Mouse (Mus musculus) hindbrain, embryonic 14.5 days (tissue): ENCODE results near the gene Psmc5. TPM values are rescaled to one million over a fixed set of nuclear protein-coding genes. Genes with fewer than 3 reads are reported as not detected.

Experiments
- ATAC-seq: fragments of 200-750 bp; cut with Nextera tagmentation; 2 replicates; pipeline ENCODE4 v1.8.0; 2017; ENCODE audit warnings: moderate number of reproducible peaks, mild to moderate bottlenecking, moderate TSS enrichment, moderate library complexity; ENCODE audit not compliant: low FRiP score
- DNase-seq: peaks from one replicate; pipeline ENCODE4 v3.0.0-alpha.2; 2015; ENCODE audit warnings: low spot score
- H3K27ac ChIP-seq: fragments of 300-500 bp; sonication (generic); 2 replicates; pipeline ENCODE4 v1.5.1; 2014; ENCODE audit warnings: mild to moderate bottlenecking, moderate library complexity
- H3K27me3 ChIP-seq: fragments of 300-500 bp; sonication (generic); 2 replicates; pipeline ENCODE4 v1.6.1; 2014; ENCODE audit warnings: mild to moderate bottlenecking, low read length, mixed read lengths; ENCODE audit not compliant: control insufficient read depth, insufficient read depth
- H3K36me3 ChIP-seq: fragments of 300-500 bp; sonication (generic); replicated peaks from 2 replicates; pipeline ENCODE4 v1.6.1; 2014; ENCODE audit not compliant: control insufficient read depth, insufficient read depth
- H3K4me1 ChIP-seq: fragments of 300-500 bp; sonication (generic); replicated peaks from 2 replicates; pipeline ENCODE4 v1.6.1; 2014; ENCODE audit warnings: antibody characterized with exemption, low read length, mixed read lengths; ENCODE audit not compliant: control insufficient read depth, insufficient read depth
- H3K4me2 ChIP-seq: fragments of 300-500 bp; sonication (generic); replicated peaks from 2 replicates; pipeline ENCODE4 v1.6.1; 2014; ENCODE audit warnings: mild to moderate bottlenecking, moderate library complexity
- H3K4me3 ChIP-seq: fragments of 300-500 bp; sonication (generic); replicated peaks from 2 replicates; pipeline ENCODE4 v1.5.1; 2014; ENCODE audit warnings: mild to moderate bottlenecking, low read length
- H3K9ac ChIP-seq: fragments of 300-500 bp; sonication (generic); 2 replicates; pipeline ENCODE4 v1.6.1; 2014
- H3K9me3 ChIP-seq: fragments of 300-500 bp; sonication (generic); 2 replicates; pipeline ENCODE4 v1.6.1; 2016; ENCODE audit warnings: low read length; ENCODE audit not compliant: control insufficient read depth
- WGBS: fragments of 180-500 bp; shearing (Covaris S2); extraction: QIAGEN DNeasy Blood & Tissue Kit; methylation state at CpG from one replicate; pipeline ENCODE4 v1.1.7; 2014; 5-methylcytosine and 5-hydroxymethylcytosine counted together
- polyA plus RNA-seq: library from polyadenylated mRNA; unstranded; fragments of >200 nt; fragmentation: Nextera tagmentation; extraction: Ambion mirVana; gene quantifications from 2 replicates; pipeline ENCODE4 v1.2.1, GENCODE M21; 2014

Gene Psmc5
- polyA plus RNA-seq, 1 experiment from 2014 or later = 287 TPM

DNA sequence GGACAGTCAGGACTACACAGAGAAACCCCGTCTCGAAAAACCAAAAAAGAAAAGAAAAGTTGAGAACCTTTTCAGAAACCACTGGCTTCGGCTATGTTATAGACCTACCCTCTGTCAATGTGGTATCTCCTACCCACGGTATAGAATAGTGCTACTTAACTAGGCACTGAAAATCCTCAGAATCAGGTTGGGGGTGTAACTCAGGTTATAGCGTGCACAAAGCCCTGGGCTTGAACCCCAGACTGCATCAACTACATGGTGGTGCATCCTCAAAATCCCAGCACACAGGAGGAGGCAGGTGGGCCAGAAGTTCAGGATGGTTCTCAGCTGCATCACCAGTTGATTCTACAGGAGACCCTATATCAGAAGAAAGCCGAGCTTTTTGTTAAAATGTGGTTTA lies 17.9 kb downstream of the Psmc5 start:
- Histone ChIP-seq H3K27ac (no peak overlapping the region), H3K9ac (no peak overlapping the region), H3K36me3 (no peaks in the 10 kb centered on the region), H3K4me3 (no peak overlapping the region), H3K4me1 (peaks cover 15% of the 10 kb centered on the region), H3K4me2 (peak overlapping the region; percentile 80), H3K27me3 (no peaks in the 10 kb centered on the region), H3K9me3 (no peaks in the 10 kb centered on the region)
- ATAC-seq (no peak), DNase-seq (no peak)
- WGBS = 96% methylated on average over 6 of the region's 6 CpGs

DNA sequence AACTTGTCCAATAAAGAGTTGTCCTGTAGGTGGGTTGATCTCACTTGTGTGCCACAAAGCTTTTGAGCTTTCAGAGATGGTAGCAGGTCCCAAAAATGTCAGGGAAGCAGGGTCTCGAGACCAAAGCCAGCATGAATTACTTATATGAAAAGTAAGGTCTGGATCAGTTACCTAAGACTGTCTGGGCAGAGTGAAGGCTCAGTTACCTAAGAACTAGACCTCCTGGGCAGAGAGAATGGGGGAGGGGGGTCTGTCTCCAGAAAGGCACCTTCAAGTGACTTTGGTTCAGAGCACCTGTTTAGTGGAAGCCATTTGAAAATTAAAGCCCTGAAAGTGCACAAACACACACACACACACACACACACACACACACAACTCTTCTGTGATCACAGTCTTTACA lies 18.4 kb downstream of the Psmc5 start:
- H3K9me3 ChIP-seq = no peaks in the 10 kb centered on the region
- H3K27me3 ChIP-seq = no peaks in the 10 kb centered on the region
- peaks cover 9% of the 10 kb centered on the region for H3K4me1 ChIP-seq
- no peak overlapping the region for H3K4me2 ChIP-seq
- DNase-seq = no peak
- H3K9ac ChIP-seq = no peak overlapping the region
- H3K27ac ChIP-seq = no peak overlapping the region
- 100% methylated on average over 1 of the region's 1 CpGs for WGBS
- no peaks in the 10 kb centered on the region for H3K36me3 ChIP-seq
- no peak for ATAC-seq
- H3K4me3 ChIP-seq = no peak overlapping the region

DNA sequence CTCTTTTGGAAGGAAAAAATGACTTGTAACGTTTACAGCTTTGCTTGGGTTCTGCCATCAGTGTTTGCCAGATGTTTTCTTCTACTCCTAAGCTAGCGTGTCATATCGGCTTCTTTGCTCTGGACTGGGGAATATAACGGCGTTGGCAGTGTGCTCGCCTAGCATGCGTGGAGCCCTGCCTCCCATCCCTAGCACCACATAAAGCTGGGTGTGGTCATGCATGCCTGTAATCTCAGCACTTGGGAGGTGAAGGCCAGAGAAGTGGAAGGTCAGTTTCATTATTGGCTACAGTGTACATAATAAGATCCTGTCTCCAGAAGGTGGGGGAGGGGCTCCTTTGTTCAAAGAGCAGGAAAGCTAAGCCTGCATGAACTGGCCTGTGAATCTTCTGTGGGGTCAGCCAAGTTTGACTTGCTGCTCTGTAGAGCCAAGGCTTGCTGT lies 19.0 kb downstream of the Psmc5 start:
- 86% methylated on average over 7 of the region's 7 CpGs for WGBS
- Histone ChIP-seq H3K4me1 (peaks cover 9% of the 10 kb centered on the region), H3K36me3 (no peaks in the 10 kb centered on the region), H3K9ac (no peak overlapping the region), H3K27me3 (no peaks in the 10 kb centered on the region), H3K9me3 (no peaks in the 10 kb centered on the region), H3K4me3 (no peak overlapping the region), H3K27ac (no peak overlapping the region), H3K4me2 (no peak overlapping the region)
- DNase-seq (no peak), ATAC-seq (no peak)

DNA sequence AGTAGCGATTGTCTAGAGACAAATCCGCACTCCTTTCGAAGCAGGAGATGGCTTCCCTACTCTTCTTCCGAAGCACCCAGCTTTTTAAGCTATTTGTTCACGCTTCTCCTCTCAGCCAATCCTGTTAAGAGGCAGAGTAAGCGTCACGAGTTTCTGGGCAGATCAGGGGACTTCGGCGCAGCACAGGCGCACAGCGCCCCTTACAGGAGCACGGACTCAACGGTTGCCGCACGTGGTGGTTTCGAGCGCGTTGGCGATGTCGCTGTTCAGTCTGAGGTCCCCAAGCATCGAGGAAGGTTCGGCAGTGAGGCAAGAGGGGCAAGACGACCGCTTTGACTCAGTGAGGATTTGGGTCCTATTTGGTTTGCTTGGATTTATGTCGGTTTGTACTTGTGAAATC lies 20.5 kb downstream of the Psmc5 start, which contains the start of gene Tcam1:
Tcam1 (plus strand) TSS at position 219 of the 400 bp plus-strand sequence.
- 8% methylated on average over 25 of the region's 25 CpGs for WGBS
- Histone ChIP-seq H3K9me3 (no peaks in the 10 kb centered on the region), H3K4me1 (peaks cover 5% of the 10 kb centered on the region), H3K27me3 (no peaks in the 10 kb centered on the region), H3K4me2 (peak within 1 kb of the TSS; percentile 41), H3K4me3 (no peak within 1 kb of the TSS), H3K36me3 (no peaks in the 10 kb centered on the region), H3K27ac (no peak within 1 kb of the TSS), H3K9ac (no peak within 1 kb of the TSS)
- ATAC-seq (peak; percentile 69), DNase-seq (peak; percentile 100)

- ATAC-seq (no peak), DNase-seq (no peak)
- no peaks in the 10 kb centered on the region for H3K9me3 ChIP-seq
- WGBS = 95% methylated on average over 6 of the region's 6 CpGs
- H3K27me3 ChIP-seq = no peaks in the 10 kb centered on the region
- H3K9ac ChIP-seq = no peak overlapping the region
- no peak overlapping the region for H3K4me3 ChIP-seq
- no peak overlapping the region for H3K4me2 ChIP-seq
- H3K27ac ChIP-seq = no peak overlapping the region
- H3K4me1 ChIP-seq = no peaks in the 10 kb centered on the region
- no peaks in the 10 kb centered on the region for H3K36me3 ChIP-seq
These were observed 26.5 kb downstream of the Psmc5 start for GRCm38 (mm10) chr11:106282452-106282851.

DNA sequence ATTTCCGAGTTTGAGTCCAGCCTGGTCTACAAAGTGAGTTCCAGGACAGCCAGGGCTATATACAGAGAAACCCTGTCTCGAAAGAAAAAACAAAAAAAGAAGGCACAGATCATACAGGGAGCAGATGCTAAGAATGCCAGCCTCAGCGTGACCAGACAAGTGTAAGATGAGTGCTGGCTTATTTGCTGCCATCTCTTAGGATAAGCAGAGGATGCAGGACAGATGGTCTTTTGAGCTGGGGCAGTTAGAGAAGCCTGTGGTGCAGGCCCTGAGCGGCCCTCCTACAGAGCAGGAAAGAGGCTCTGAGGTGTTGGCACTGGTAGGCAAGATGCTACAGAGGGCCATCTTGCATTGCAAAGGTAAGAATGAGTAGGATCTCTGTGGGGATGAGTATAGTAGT lies 27.4 kb downstream of the Psmc5 start:
- 85% methylated on average over 4 of the region's 4 CpGs for WGBS

GRCm38 (mm10) chr11:106284126-106284525 lies 28.2 kb downstream of the Psmc5 start:
- Histone ChIP-seq H3K27ac (no peak overlapping the region), H3K4me2 (no peak overlapping the region), H3K9me3 (no peaks in the 10 kb centered on the region), H3K9ac (no peak overlapping the region), H3K27me3 (no peaks in the 10 kb centered on the region; the same call in 1 of the 2 replicates), H3K4me1 (no peaks in the 10 kb centered on the region), H3K4me3 (no peak overlapping the region), H3K36me3 (no peaks in the 10 kb centered on the region)
- ATAC-seq (no peak), DNase-seq (no peak)
- WGBS = 65% methylated on average over 8 of the region's 8 CpGs

More for the DNA sequence above, 27.4 kb downstream of the Psmc5 start:
- Histone ChIP-seq H3K9ac (no peak overlapping the region), H3K36me3 (no peaks in the 10 kb centered on the region), H3K4me1 (no peaks in the 10 kb centered on the region), H3K4me3 (no peak overlapping the region), H3K4me2 (no peak overlapping the region), H3K9me3 (no peaks in the 10 kb centered on the region), H3K27me3 (no peaks in the 10 kb centered on the region; the same call in 1 of the 2 replicates), H3K27ac (no peak overlapping the region)
- DNase-seq (no peak), ATAC-seq (no peak)

DNA sequence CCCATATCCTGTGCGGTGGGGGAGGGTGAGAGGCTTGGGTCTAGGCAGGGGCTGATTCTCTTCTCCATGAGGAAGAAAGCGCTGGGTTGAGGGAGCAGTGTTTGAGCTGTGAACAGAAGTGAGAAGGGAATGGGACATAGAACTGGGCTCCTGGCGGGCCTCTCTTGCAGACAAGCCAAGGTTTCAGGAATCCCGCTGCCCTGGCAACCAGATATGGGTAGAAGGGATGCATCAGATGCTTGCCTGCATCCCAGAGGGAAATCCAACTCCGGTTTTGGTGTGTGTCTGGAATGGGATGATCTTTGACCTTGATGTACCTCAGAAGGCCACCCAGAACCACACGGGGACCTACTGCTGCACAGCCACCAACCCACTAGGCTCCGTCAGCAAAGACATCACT lies 30.3 kb downstream of the Psmc5 start:
- DNase-seq (no peak), ATAC-seq (no peak)
- Histone ChIP-seq H3K9me3 (no peaks in the 10 kb centered on the region), H3K9ac (no peak overlapping the region), H3K36me3 (no peaks in the 10 kb centered on the region), H3K4me1 (no peaks in the 10 kb centered on the region), H3K27ac (no peak overlapping the region), H3K4me3 (no peak overlapping the region), H3K4me2 (no peak overlapping the region), H3K27me3 (no peaks in the 10 kb centered on the region; the same call in 1 of the 2 replicates)
- 85% methylated on average over 7 of the region's 7 CpGs for WGBS

DNA sequence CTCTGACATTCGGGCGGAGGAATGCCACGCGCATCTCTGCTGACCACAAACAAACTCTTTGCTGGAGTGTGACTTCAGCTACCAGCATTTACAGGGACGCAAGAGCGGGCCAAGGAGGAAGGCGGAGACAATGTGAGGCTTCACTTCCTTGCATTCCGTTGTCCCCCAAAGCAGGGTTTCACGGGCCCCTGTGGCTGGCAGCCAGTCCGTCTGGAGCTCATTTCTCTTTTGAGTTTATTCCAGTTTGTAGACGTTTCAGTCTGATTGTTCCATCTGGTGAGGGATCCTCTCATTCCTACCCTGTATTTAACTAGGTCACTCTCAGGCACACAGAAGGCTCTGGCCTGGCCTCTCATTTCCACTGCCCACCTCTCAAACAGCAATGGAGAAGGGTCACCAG lies 31.0 kb downstream of the Psmc5 start:
- ATAC-seq (no peak), DNase-seq (no peak)
- Histone ChIP-seq H3K9me3 (no peaks in the 10 kb centered on the region), H3K27me3 (no peaks in the 10 kb centered on the region; the same call in 1 of the 2 replicates), H3K4me1 (no peaks in the 10 kb centered on the region), H3K4me3 (no peak overlapping the region), H3K4me2 (no peak overlapping the region), H3K9ac (no peak overlapping the region), H3K27ac (no peak overlapping the region), H3K36me3 (no peaks in the 10 kb centered on the region)
- WGBS = 64% methylated on average over 11 of the region's 11 CpGs

DNA sequence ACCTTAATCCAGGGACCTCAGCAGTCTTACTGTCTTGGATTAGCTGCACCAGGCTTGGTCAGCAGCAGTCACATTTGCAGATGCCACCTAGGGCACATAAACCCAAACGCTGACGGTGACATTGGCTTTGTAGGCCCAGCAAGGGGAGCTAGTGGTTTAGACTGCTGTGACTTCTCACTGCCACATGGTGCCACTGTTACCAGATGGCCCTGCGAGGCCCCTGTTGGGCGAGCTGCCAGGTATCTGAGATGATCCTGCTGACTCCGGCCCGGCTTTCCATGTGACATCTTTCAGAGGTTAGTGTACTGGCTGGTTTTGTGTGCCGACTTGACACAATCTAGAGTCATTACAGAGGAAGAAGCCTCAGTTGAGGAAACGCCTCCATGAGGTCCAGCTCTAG lies 33.4 kb downstream of the Psmc5 start:
- no peaks in the 10 kb centered on the region for H3K4me1 ChIP-seq
- H3K27me3 ChIP-seq = no peaks in the 10 kb centered on the region; the same call in 1 of the 2 replicates
- ATAC-seq (no peak), DNase-seq (no peak)
- no peak overlapping the region for H3K9ac ChIP-seq
- WGBS = 61% methylated on average over 8 of the region's 8 CpGs
- H3K27ac ChIP-seq = no peak overlapping the region
- H3K4me2 ChIP-seq = no peak overlapping the region
- H3K4me3 ChIP-seq = no peak overlapping the region
- H3K9me3 ChIP-seq = no peaks in the 10 kb centered on the region
- H3K36me3 ChIP-seq = no peaks in the 10 kb centered on the region
